In genomic region chr11:3492748-3493147, GRCm38 (mm10) we compare ENCODE assay signal across 28 mouse cellular contexts. TPM values are rescaled to one million over a fixed set of nuclear protein-coding genes. Genes with fewer than 3 reads are reported as not detected.
DNase-seq lines count a peak whose midpoint lies in the region; ATAC-seq and TF ChIP-seq lines count a peak whose summit lies in the region.
"Had no signal": no experiment of that assay in that cellular context is flagged by ENCODE, and none has a peak within 500 bp of the region (broad histone marks: within the 10 kb centered on the region; RNA-seq: fewer than 3 reads in every experiment).

No protein-coding gene starts in this region.

- H3K4me1 ChIP-seq in hindbrain, postnatal 0 days (ENCODE audit: insufficient read depth, low read length) = no peaks in the 10 kb centered on the region; the same call in 1 of the 2 replicates
- peaks cover 8% of the 10 kb centered on the region; the same call in 1 of the 2 replicates for H3K4me1 ChIP-seq in hindbrain, embryonic 12.5 days
- peaks cover 7% of the 10 kb centered on the region; the same call in 1 of the 2 replicates for H3K4me1 ChIP-seq in liver, postnatal 0 days (ENCODE audit: insufficient read depth)
- H3K4me1 ChIP-seq in stomach, postnatal 0 days (replicated peaks; ENCODE audit: control insufficient read depth, insufficient read depth) = 0 out of 2 replicates have a peak, but pooled peaks cover 1% of the 10 kb centered on the region
- H3K4me1 ChIP-seq: forebrain, embryonic 15.5 days had no signal

- no peaks in the 10 kb centered on the region for H3K36me3 ChIP-seq in hindbrain, postnatal 0 days (ENCODE audit: insufficient read depth, low read length)
- H3K36me3 ChIP-seq in hindbrain, embryonic 12.5 days = no peaks in the 10 kb centered on the region
- no peaks in the 10 kb centered on the region for H3K36me3 ChIP-seq in liver, postnatal 0 days (replicated peaks; ENCODE audit: insufficient read depth, low read length)
- no peaks in the 10 kb centered on the region for H3K36me3 ChIP-seq in stomach, postnatal 0 days (ENCODE audit: control insufficient read depth, insufficient read depth, low read length)
- H3K36me3 ChIP-seq: embryonic facial prominence, embryonic 12.5 days; forebrain, embryonic 12.5 days; forebrain, embryonic 15.5 days; heart, embryonic 12.5 days; hindbrain, embryonic 13.5 days had no signal

- ATAC-seq in hindbrain, postnatal 0 days = no peak
- no peak for ATAC-seq in hindbrain, embryonic 12.5 days (ENCODE audit: low FRiP score)
- no peak for ATAC-seq in liver, postnatal 0 days
- no peak for ATAC-seq in stomach, postnatal 0 days (ENCODE audit: low FRiP score, low TSS enrichment)
- ATAC-seq: forebrain, embryonic 15.5 days; hindbrain, embryonic 16.5 days; inflammation-experienced regulatory T-cells, adult 6 months; intestine, embryonic 16.5 days had no signal

- H3K27ac ChIP-seq in hindbrain, postnatal 0 days = 0 out of 2 replicates have a peak overlapping the region, but pooled peaks have one; percentile 15
- no peak overlapping the region for H3K27ac ChIP-seq in hindbrain, embryonic 12.5 days
- H3K27ac ChIP-seq in liver, postnatal 0 days (ENCODE audit: low read depth) = no peak overlapping the region
- 0 out of 2 replicates have a peak overlapping the region, but pooled peaks have one; percentile 4 for H3K27ac ChIP-seq in stomach, postnatal 0 days (replicated peaks)
- H3K27ac ChIP-seq: embryonic facial prominence, embryonic 12.5 days; forebrain, embryonic 12.5 days; forebrain, embryonic 15.5 days; hindbrain, embryonic 13.5 days had no signal

- no peak overlapping the region for H3K9ac ChIP-seq in hindbrain, postnatal 0 days (replicated peaks; ENCODE audit: low read length)
- H3K9ac ChIP-seq in hindbrain, embryonic 12.5 days = no peak overlapping the region
- H3K9ac ChIP-seq in liver, postnatal 0 days (replicated peaks) = no peak overlapping the region
- no peak overlapping the region for H3K9ac ChIP-seq in stomach, postnatal 0 days (ENCODE audit: low read length)
- H3K9ac ChIP-seq: embryonic facial prominence, embryonic 12.5 days; forebrain, embryonic 12.5 days; forebrain, embryonic 15.5 days; heart, embryonic 12.5 days; hindbrain, embryonic 13.5 days had no signal

- no peak for TF ChIP-seq EP300 in liver, postnatal 0 days (IDR thresholded peaks at IDR 0.05; ENCODE audit: low read depth)
- TF ChIP-seq EP300 in stomach, postnatal 0 days (optimal IDR thresholded peaks at IDR 0.05) = no peak

- H3K4me2 ChIP-seq in hindbrain, postnatal 0 days (ENCODE audit: low read depth, low read length) = no peak overlapping the region
- no peak overlapping the region for H3K4me2 ChIP-seq in hindbrain, embryonic 12.5 days (replicated peaks)
- no peak overlapping the region for H3K4me2 ChIP-seq in liver, postnatal 0 days (ENCODE audit: low read depth, low read length)
- no peak overlapping the region for H3K4me2 ChIP-seq in stomach, postnatal 0 days (replicated peaks; ENCODE audit: low read depth)
- H3K4me2 ChIP-seq: embryonic facial prominence, embryonic 12.5 days; forebrain, embryonic 12.5 days; forebrain, embryonic 15.5 days; heart, embryonic 12.5 days; hindbrain, embryonic 13.5 days had no signal

- H3K27me3 ChIP-seq in hindbrain, postnatal 0 days (ENCODE audit: insufficient read depth, low read length) = no peaks in the 10 kb centered on the region
- no peaks in the 10 kb centered on the region for H3K27me3 ChIP-seq in hindbrain, embryonic 12.5 days
- no peaks in the 10 kb centered on the region for H3K27me3 ChIP-seq in liver, postnatal 0 days (ENCODE audit: insufficient read depth, low read length)
- H3K27me3 ChIP-seq in stomach, postnatal 0 days (ENCODE audit: control insufficient read depth, insufficient read depth, low read length) = no peaks in the 10 kb centered on the region
- H3K27me3 ChIP-seq: embryonic facial prominence, embryonic 12.5 days; forebrain, embryonic 12.5 days; forebrain, embryonic 15.5 days; heart, embryonic 12.5 days; hindbrain, embryonic 13.5 days had no signal

- DNase-seq in cerebellum, adult 9-11 months = peak; percentile 45
- no peak for DNase-seq in cerebellum, postnatal 36 days
- no peak for DNase-seq in hindbrain, postnatal 0 days (ENCODE audit: low spot score)
- DNase-seq in liver, postnatal 0 days = peak; percentile 9
- DNase-seq in liver = no peak
- DNase-seq in stomach, postnatal 0 days (ENCODE audit: low spot score) = peak; percentile 12
- DNase-seq in right cerebral cortex, postnatal 25 days = no peak
- DNase-seq: adrenal gland, adult 2 months; adrenal gland, postnatal 25 days; B cell, adult 2 months; cerebellum, adult 18-20 months; cerebellum, postnatal 10 days; gastrocnemius, postnatal 25 days; heart, adult 18-20 months had no signal

- H3K4me3 ChIP-seq in hindbrain, postnatal 0 days (ENCODE audit: low read length) = no peak overlapping the region
- no peak overlapping the region for H3K4me3 ChIP-seq in hindbrain, embryonic 12.5 days
- H3K4me3 ChIP-seq in liver, postnatal 0 days (ENCODE audit: low read depth, low read length) = no peak overlapping the region
- H3K4me3 ChIP-seq in stomach, postnatal 0 days (ENCODE audit: low read depth, low read length) = no peak overlapping the region
- H3K4me3 ChIP-seq: embryonic facial prominence, embryonic 12.5 days; erythroblast, embryonic 14.5 days; forebrain, embryonic 12.5 days; forebrain, embryonic 15.5 days; heart, embryonic 12.5 days; hindbrain, embryonic 13.5 days had no signal

- WGBS in hindbrain, postnatal 0 days = 66% methylated on average over 4 of the region's 4 CpGs
- 70% methylated on average over 4 of the region's 4 CpGs for WGBS in hindbrain, embryonic 12.5 days
- 62% methylated on average over 4 of the region's 4 CpGs for WGBS in liver, postnatal 0 days (ENCODE audit: insufficient replicate concordance)
- 54% methylated on average over 4 of the region's 4 CpGs for WGBS in stomach, postnatal 0 days

- TF ChIP-seq CTCF in hindbrain, postnatal 0 days (IDR thresholded peaks at IDR 0.05; ENCODE audit: low read depth) = no peak
- no peak for TF ChIP-seq CTCF in liver, postnatal 0 days (IDR thresholded peaks at IDR 0.05; ENCODE audit: low read depth)
- no peak for TF ChIP-seq CTCF in stomach, postnatal 0 days (IDR thresholded peaks at IDR 0.05; ENCODE audit: low read depth)

- H3K9me3 ChIP-seq in hindbrain, postnatal 0 days (ENCODE audit: low read length) = no peaks in the 10 kb centered on the region
- H3K9me3 ChIP-seq in hindbrain, embryonic 12.5 days (replicated peaks) = no peaks in the 10 kb centered on the region
- no peaks in the 10 kb centered on the region for H3K9me3 ChIP-seq in liver, postnatal 0 days (ENCODE audit: low read length)
- H3K9me3 ChIP-seq in stomach, postnatal 0 days (ENCODE audit: control insufficient read depth, low read length) = no peaks in the 10 kb centered on the region
- H3K9me3 ChIP-seq: embryonic facial prominence, embryonic 12.5 days; forebrain, embryonic 12.5 days; forebrain, embryonic 15.5 days; heart, embryonic 12.5 days; hindbrain, embryonic 13.5 days had no signal

RNA-seq across cellular contexts. Expression of gene Pla2g3, which starts 4.7 kb away (rescaled TPM):
- 30.4 and 34.8 TPM in 2 replicates for total RNA-seq in hindbrain, postnatal 0 days (2014; rRNA removed)
- 18.5 and 21.2 TPM in 2 replicates for polyA plus RNA-seq in hindbrain, postnatal 0 days (2015; fragmentation: Nextera tagmentation; extraction: Ambion mirVana)
- polyA plus RNA-seq in hindbrain, embryonic 12.5 days (2016; fragmentation: Nextera tagmentation; extraction: Ambion mirVana) = 0.81 and 1.2 TPM in 2 replicates
- polyA plus RNA-seq in liver, postnatal 0 days (2015; fragmentation: Nextera tagmentation; extraction: Ambion mirVana) = 0.07 TPM in 1 of 2 replicates, not detected in the other
- polyA plus RNA-seq in stomach, postnatal 0 days (2015; fragmentation: Nextera tagmentation; extraction: Ambion mirVana) = 9.4 and 11.0 TPM in 2 replicates
- total RNA-seq: CH12.LX; gastrocnemius, adult 8-10 months; gastrocnemius, postnatal 25 days; heart, postnatal 25 days; hematopoietic stem cell, adult 5-6 weeks had no signal
- polyA plus RNA-seq: erythroblast, embryonic 14.5 days had no signal

RNA-seq across cellular contexts. Expression of gene Inpp5j, which starts 11.9 kb away (rescaled TPM):
- 9.4 and 11.7 TPM in 2 replicates for total RNA-seq in hindbrain, postnatal 0 days (2014; rRNA removed)
- polyA plus RNA-seq in hindbrain, postnatal 0 days (2015; fragmentation: Nextera tagmentation; extraction: Ambion mirVana) = 14.6 and 15.3 TPM in 2 replicates
- polyA plus RNA-seq in hindbrain, embryonic 12.5 days (2016; fragmentation: Nextera tagmentation; extraction: Ambion mirVana) = 0.73 and 1.2 TPM in 2 replicates
- 0.83 and 0.86 TPM in 2 replicates for polyA plus RNA-seq in liver, postnatal 0 days (2015; fragmentation: Nextera tagmentation; extraction: Ambion mirVana)
- 2.4 and 2.7 TPM in 2 replicates for polyA plus RNA-seq in stomach, postnatal 0 days (2015; fragmentation: Nextera tagmentation; extraction: Ambion mirVana)
- total RNA-seq: CH12.LX; hematopoietic stem cell, adult 5-6 weeks had no signal
- polyA plus RNA-seq: erythroblast, embryonic 14.5 days; inflammation-experienced regulatory T-cells, adult 6 months had no signal

RNA-seq across cellular contexts. Expression of gene Selenom, which starts 21.7 kb away (rescaled TPM):
- 321 and 384 TPM in 2 replicates for total RNA-seq in hindbrain, postnatal 0 days (2014; rRNA removed)
- polyA plus RNA-seq in hindbrain, postnatal 0 days (2015; fragmentation: Nextera tagmentation; extraction: Ambion mirVana) = 359 and 389 TPM in 2 replicates
- 78.0 and 83.6 TPM in 2 replicates for polyA plus RNA-seq in hindbrain, embryonic 12.5 days (2016; fragmentation: Nextera tagmentation; extraction: Ambion mirVana)
- 9.9 and 11.7 TPM in 2 replicates for polyA plus RNA-seq in liver, postnatal 0 days (2015; fragmentation: Nextera tagmentation; extraction: Ambion mirVana)
- 179 and 191 TPM in 2 replicates for polyA plus RNA-seq in stomach, postnatal 0 days (2015; fragmentation: Nextera tagmentation; extraction: Ambion mirVana)

RNA-seq across cellular contexts. Expression of gene Rnf185, which starts 40.6 kb away (rescaled TPM):
- 36.1 and 40.2 TPM in 2 replicates for total RNA-seq in hindbrain, postnatal 0 days (2014; rRNA removed)
- 31.4 and 36.6 TPM in 2 replicates for polyA plus RNA-seq in hindbrain, postnatal 0 days (2015; fragmentation: Nextera tagmentation; extraction: Ambion mirVana)
- polyA plus RNA-seq in hindbrain, embryonic 12.5 days (2016; fragmentation: Nextera tagmentation; extraction: Ambion mirVana) = 38.5 and 43.0 TPM in 2 replicates
- 9.7 and 10.3 TPM in 2 replicates for polyA plus RNA-seq in liver, postnatal 0 days (2015; fragmentation: Nextera tagmentation; extraction: Ambion mirVana)
- polyA plus RNA-seq in stomach, postnatal 0 days (2015; fragmentation: Nextera tagmentation; extraction: Ambion mirVana) = 19.4 and 20.9 TPM in 2 replicates

RNA-seq across cellular contexts. Expression of gene Smtn, which starts 47.7 kb away (rescaled TPM):
- total RNA-seq in hindbrain, postnatal 0 days (2014; rRNA removed) = 7.7 and 10.0 TPM in 2 replicates
- polyA plus RNA-seq in hindbrain, postnatal 0 days (2015; fragmentation: Nextera tagmentation; extraction: Ambion mirVana) = 10.7 and 12.8 TPM in 2 replicates
- polyA plus RNA-seq in hindbrain, embryonic 12.5 days (2016; fragmentation: Nextera tagmentation; extraction: Ambion mirVana) = 42.2 TPM in 2 replicates
- polyA plus RNA-seq in liver, postnatal 0 days (2015; fragmentation: Nextera tagmentation; extraction: Ambion mirVana) = 8.4 and 8.9 TPM in 2 replicates
- polyA plus RNA-seq in stomach, postnatal 0 days (2015; fragmentation: Nextera tagmentation; extraction: Ambion mirVana) = 103 TPM in 2 replicates

Comparison
In these comparisons a context has a peak if more than half of its experiments do, and no peak if none do; other contexts are left out.
1. DNase-seq: peak in cerebellum, adult 9-11 months (single experiment), liver, postnatal 0 days (single experiment) and stomach, postnatal 0 days (single experiment); none in cerebellum, postnatal 36 days (0 of 2), hindbrain, postnatal 0 days (single experiment), liver (single experiment) and right cerebral cortex, postnatal 25 days (single experiment).
2. H3K27ac ChIP-seq: peak in hindbrain, postnatal 0 days (single experiment) and stomach, postnatal 0 days (single experiment); none in hindbrain, embryonic 12.5 days (single experiment) and liver, postnatal 0 days (single experiment).